Mouse (Mus musculus): ENCODE data around the gene Tsks. TPM values are rescaled to one million over a fixed set of nuclear protein-coding genes. Genes with fewer than 3 reads are reported as not detected.

Gene Tsks
- polyA plus RNA-seq, 1 experiment = not detected

DNA sequence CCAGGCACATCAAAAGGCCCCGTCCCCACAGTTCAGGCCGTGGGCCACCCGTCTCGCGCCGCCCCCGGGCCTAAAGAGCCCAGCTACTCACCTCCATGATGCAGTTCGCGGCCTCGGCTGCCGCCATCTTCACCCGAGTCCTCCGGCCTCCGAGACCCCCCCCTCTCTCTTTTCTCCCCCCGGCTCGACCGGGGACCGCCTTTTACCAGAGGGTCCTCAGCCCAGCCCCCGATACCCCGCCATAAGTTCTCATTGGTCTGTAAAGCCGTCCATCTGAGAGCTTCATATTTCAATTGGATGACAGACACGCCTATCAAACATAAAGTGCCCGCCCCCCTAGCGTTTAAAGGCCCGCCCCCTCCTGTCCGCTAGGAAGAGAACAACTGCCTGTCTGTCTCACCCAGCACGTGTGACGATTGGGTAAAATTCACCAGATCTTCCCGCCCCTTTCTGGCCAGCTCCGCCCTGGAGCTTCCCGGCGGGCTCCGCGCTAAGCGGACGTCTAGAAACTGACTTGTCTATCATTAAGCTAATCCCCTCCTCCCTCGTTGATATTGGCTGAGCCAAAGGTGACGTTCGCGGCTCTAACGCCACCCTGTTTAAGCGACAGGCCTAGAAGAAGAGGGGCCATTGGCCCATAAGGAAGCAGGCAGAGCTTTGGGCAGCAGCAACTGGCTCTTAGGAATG, 43.3 kb downstream of the Tsks start, which contains the start of gene Prmt1:
Prmt1 (minus strand) TSS at position 377 of the 687 bp plus-strand sequence.
- peak within 1 kb of the TSS; percentile 84 for H3K27ac ChIP-seq (ENCODE audit: insufficient read depth, low read depth, low read length)
- TF ChIP-seq POLR2A (IDR thresholded peaks at IDR 0.05; ENCODE audit: low read depth, low read length) = peak; percentile 62; the same call in 1 of the 2 replicates
- TF ChIP-seq CTCF (IDR thresholded peaks at IDR 0.05; ENCODE audit: extremely low read depth, insufficient read length, insufficient replicate concordance, low read depth, low read length) = no peak
- WGBS = under 1% methylated on average over 42 of the region's 42 CpGs
- no peaks in the 10 kb centered on the region for H3K27me3 ChIP-seq (ENCODE audit: control insufficient read depth, insufficient read depth, low read length)
- peaks cover 9% of the 10 kb centered on the region for H3K36me3 ChIP-seq (ENCODE audit: control insufficient read depth, insufficient read depth, low read length)
- peaks cover 5% of the 10 kb centered on the region for H3K4me1 ChIP-seq (ENCODE audit: control insufficient read depth, insufficient read depth, insufficient read length, low read length)
- peak within 1 kb of the TSS; percentile 91 for H3K4me3 ChIP-seq (ENCODE audit: low read depth, low read length)

DNA sequence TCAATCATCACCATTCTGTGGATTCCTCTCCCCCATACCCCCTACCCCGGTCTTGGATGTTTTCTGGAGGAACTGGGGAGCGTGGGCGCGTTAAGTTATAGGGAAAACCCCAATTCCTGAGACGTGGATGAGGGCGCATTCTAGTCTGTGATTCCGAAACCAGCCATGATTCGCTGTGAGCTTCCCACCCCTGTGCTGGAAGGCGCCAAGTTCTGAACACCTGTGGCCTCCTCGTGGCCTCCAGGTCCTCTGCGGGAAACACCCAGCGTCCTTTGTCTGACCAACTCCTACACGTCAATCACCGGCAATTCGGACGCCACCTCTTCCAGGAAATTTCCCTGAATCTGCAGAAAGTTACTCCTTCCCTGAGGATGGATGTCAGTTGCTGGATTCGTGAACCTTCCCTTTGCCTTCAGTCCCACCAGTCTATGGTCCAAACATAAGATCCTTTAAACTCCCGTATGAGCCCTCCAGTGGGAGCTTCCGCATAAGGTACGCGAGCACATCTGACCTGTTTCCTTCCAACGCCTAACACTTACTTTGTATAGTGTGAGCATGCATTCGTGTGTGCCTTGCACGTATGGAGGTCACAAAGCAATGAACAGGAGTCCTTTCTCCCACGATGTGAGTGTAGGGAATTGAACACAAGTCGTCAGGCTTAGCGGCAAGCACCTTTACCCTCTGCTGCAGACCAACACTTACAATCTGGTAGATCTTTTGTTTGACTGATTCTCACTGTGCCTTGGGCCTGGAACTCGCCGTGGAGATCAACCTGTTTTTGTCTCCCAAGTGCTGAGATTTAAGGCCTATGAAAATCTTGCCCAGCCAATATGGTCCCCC, 44.1 kb downstream of the Tsks start:
- Histone ChIP-seq H3K4me1 (ENCODE audit: control insufficient read depth, insufficient read depth, insufficient read length, low read length) (peaks cover 5% of the 10 kb centered on the region), H3K27me3 (ENCODE audit: control insufficient read depth, insufficient read depth, low read length) (no peaks in the 10 kb centered on the region), H3K36me3 (ENCODE audit: control insufficient read depth, insufficient read depth, low read length) (peaks cover 8% of the 10 kb centered on the region), H3K27ac (ENCODE audit: insufficient read depth, low read depth, low read length) (peak overlapping the region; percentile 84), H3K4me3 (ENCODE audit: low read depth, low read length) (peak overlapping the region; percentile 76)
- under 1% methylated on average over 29 of the region's 29 CpGs for WGBS
- TF ChIP-seq POLR2A (IDR thresholded peaks at IDR 0.05; ENCODE audit: low read depth, low read length) = no peak
- TF ChIP-seq CTCF (IDR thresholded peaks at IDR 0.05; ENCODE audit: extremely low read depth, insufficient read length, insufficient replicate concordance, low read depth, low read length) = no peak

DNA sequence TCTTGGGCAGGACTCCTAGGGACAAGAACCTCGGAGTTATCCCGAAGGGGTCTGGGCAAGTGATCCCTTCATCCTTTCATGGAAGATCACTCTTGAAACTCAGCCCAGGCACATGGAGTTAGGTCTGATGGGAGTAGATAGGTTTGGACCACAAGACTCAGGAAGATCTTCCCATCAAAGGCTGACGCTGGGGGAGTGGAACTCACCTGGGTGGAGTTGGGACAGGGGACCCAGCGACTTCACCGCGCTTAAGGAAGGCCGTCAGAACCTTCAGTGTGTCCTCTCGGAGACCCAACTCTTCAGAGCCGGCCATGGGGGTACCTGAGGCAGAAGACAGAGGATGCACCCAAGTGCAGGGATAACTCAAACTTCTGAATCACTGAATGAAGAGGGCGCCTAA, 53.7 kb downstream of the Tsks start:
- no peaks in the 10 kb centered on the region for H3K27me3 ChIP-seq (ENCODE audit: control insufficient read depth, insufficient read depth, low read length)
- WGBS = 11% methylated on average over 10 of the region's 10 CpGs
- TF ChIP-seq CTCF (IDR thresholded peaks at IDR 0.05; ENCODE audit: extremely low read depth, insufficient read length, insufficient replicate concordance, low read depth, low read length) (no peak), POLR2A (IDR thresholded peaks at IDR 0.05; ENCODE audit: low read depth, low read length) (no peak)
- H3K4me1 ChIP-seq (ENCODE audit: control insufficient read depth, insufficient read depth, insufficient read length, low read length) = peaks cover 10% of the 10 kb centered on the region
- H3K4me3 ChIP-seq (ENCODE audit: low read depth, low read length) = peak overlapping the region; percentile 75
- peaks cover 31% of the 10 kb centered on the region for H3K36me3 ChIP-seq (ENCODE audit: control insufficient read depth, insufficient read depth, low read length)
- no peak overlapping the region for H3K27ac ChIP-seq (ENCODE audit: insufficient read depth, low read depth, low read length)

DNA sequence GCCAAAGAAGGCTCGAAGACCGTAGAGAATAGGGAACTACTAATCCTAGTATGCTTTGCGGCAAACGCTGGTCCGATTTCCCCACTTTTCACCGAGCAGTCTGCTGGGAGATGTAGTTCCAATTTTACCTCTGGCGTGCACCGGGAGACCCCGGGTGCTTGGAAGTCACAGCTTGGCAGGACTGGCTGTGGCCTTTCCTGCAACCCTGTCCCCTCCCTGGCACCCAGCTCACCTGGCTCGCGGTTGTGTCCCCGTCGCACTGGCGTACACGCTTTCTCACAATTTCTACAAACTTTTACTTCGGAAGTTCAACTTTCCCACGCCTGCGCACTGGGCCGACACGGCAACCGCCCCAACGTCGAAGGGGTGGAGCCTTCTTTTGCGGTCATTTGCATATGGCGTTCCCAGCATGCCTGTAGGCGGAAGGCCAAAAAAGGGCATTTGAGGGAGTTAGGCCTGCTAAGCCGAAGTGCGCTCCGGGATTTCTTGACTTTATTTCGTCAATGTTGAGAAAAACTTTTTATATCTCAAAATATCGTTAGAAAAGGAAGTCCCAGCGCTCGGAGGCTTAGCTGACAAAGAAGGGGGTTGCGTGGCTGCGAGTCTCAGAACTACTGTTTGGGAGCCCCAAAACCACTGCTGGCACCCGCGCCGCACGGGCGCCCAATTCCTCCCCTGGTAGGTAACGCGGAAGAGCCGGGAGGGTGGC, 54.4 kb downstream of the Tsks start, which contains the start of gene Irf3:
Irf3 (plus strand) TSS at position 418 of the 709 bp plus-strand sequence.
- H3K36me3 ChIP-seq (ENCODE audit: control insufficient read depth, insufficient read depth, low read length) = peaks cover 35% of the 10 kb centered on the region
- under 1% methylated on average over 43 of the region's 43 CpGs for WGBS
- TF ChIP-seq CTCF (IDR thresholded peaks at IDR 0.05; ENCODE audit: extremely low read depth, insufficient read length, insufficient replicate concordance, low read depth, low read length) (no peak), POLR2A (IDR thresholded peaks at IDR 0.05; ENCODE audit: low read depth, low read length) (peak; percentile 82)
- peak within 1 kb of the TSS; percentile 70 for H3K27ac ChIP-seq (ENCODE audit: insufficient read depth, low read depth, low read length)
- H3K27me3 ChIP-seq (ENCODE audit: control insufficient read depth, insufficient read depth, low read length) = no peaks in the 10 kb centered on the region
- H3K4me1 ChIP-seq (ENCODE audit: control insufficient read depth, insufficient read depth, insufficient read length, low read length) = peaks cover 10% of the 10 kb centered on the region
- peak within 1 kb of the TSS; percentile 75 for H3K4me3 ChIP-seq (ENCODE audit: low read depth, low read length)

DNA sequence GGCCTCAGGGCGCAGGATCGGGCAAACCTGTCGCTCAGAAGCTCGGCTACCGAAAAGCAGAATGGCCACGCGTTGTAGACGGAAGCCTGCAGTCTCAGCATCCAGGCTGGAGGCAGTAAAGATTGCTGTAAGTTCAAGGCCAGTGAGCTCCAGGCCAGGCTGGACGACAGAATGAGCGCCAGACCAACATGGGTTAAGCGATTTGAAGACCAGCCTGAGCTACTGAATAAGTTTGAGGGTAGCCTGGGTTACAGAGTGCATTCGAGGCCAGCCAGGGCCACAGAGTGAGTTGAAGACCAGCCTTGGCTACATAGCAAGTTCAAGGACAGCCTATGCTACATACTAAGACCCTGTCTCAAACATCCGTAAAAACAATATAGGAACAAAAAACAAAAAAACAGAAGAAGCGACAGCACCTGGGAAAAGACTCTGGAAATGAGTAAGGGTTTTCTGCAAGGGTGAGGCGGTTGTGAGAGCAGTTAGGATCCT, 55.0 kb downstream of the Tsks start:
- 1% methylated on average over 15 of the region's 15 CpGs for WGBS
- H3K27ac ChIP-seq (ENCODE audit: insufficient read depth, low read depth, low read length) = peak overlapping the region; percentile 70
- H3K36me3 ChIP-seq (ENCODE audit: control insufficient read depth, insufficient read depth, low read length) = peaks cover 36% of the 10 kb centered on the region
- no peaks in the 10 kb centered on the region for H3K27me3 ChIP-seq (ENCODE audit: control insufficient read depth, insufficient read depth, low read length)
- TF ChIP-seq CTCF (IDR thresholded peaks at IDR 0.05; ENCODE audit: extremely low read depth, insufficient read length, insufficient replicate concordance, low read depth, low read length) (no peak), POLR2A (IDR thresholded peaks at IDR 0.05; ENCODE audit: low read depth, low read length) (no peak)
- H3K4me1 ChIP-seq (ENCODE audit: control insufficient read depth, insufficient read depth, insufficient read length, low read length) = peaks cover 10% of the 10 kb centered on the region
- peak overlapping the region; percentile 75 for H3K4me3 ChIP-seq (ENCODE audit: low read depth, low read length)

DNA sequence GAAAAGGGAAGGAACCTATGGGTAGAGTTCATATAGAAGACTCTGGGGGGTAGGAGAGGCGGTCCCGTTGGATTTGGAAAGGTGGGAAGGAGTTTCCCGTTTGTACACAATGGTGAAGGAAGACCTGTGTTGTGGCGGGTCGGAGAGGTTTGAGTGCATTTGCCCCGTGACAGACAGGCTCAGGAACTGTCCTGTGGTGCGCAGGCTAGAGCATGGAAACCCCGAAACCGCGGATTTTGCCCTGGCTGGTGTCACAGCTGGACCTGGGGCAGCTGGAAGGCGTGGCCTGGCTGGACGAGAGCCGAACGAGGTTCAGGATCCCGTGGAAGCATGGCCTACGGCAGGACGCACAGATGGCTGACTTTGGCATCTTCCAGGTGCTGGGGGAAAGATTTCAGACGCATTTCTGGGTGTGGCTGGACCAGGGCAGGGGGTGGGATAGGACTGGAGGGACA, 55.5 kb downstream of the Tsks start, which contains the start of gene Bcl2l12:
Bcl2l12 (minus strand) TSS at position 212 of the 455 bp plus-strand sequence.
- whole genome bisulfite sequencing = under 1% methylated on average over 18 of the region's 18 CpGs

More for the DNA sequence above, 55.5 kb downstream of the Tsks start, which contains the start of gene Bcl2l12:
- Histone ChIP-seq H3K27ac (ENCODE audit: insufficient read depth, low read depth, low read length) (peak within 1 kb of the TSS; percentile 70), H3K4me1 (ENCODE audit: control insufficient read depth, insufficient read depth, insufficient read length, low read length) (peaks cover 10% of the 10 kb centered on the region), H3K36me3 (ENCODE audit: control insufficient read depth, insufficient read depth, low read length) (peaks cover 41% of the 10 kb centered on the region), H3K27me3 (ENCODE audit: control insufficient read depth, insufficient read depth, low read length) (no peaks in the 10 kb centered on the region), H3K4me3 (ENCODE audit: low read depth, low read length) (peak within 1 kb of the TSS; percentile 75)
- TF ChIP-seq CTCF (IDR thresholded peaks at IDR 0.05; ENCODE audit: extremely low read depth, insufficient read length, insufficient replicate concordance, low read depth, low read length) (no peak), POLR2A (IDR thresholded peaks at IDR 0.05; ENCODE audit: low read depth, low read length) (no peak)
